Mouse (Mus musculus) bone marrow, adult 2 months (tissue): ENCODE measurements around the gene Adamts12. TPM values are rescaled to one million over a fixed set of nuclear protein-coding genes. Genes with fewer than 3 reads are reported as not detected.

Experiments used
- H3K27ac ChIP-seq: fragments of 200-500 bp; 2 replicates; pipeline ENCODE4 v1.5.1; 2012; ENCODE audit warnings: low read depth, mild to moderate bottlenecking, control low read depth, inconsistent platforms, low read length; ENCODE audit not compliant: control insufficient read depth, poor library complexity, insufficient read depth
- H3K4me1 ChIP-seq: fragments of 200-500 bp; 2 replicates; pipeline ENCODE4 v1.6.1; 2011; ENCODE audit warnings: low read length; ENCODE audit not compliant: control insufficient read depth, insufficient read depth
- H3K4me3 ChIP-seq: fragments of 200-500 bp; replicated peaks from 2 replicates; pipeline ENCODE3; 2011; ENCODE audit warnings: mild to moderate bottlenecking, low read depth, low read length, control low read depth; ENCODE audit not compliant: control insufficient read depth
- CTCF ChIP-seq: fragments of 200-500 bp; IDR thresholded peaks from 2 replicates; pipeline ENCODE4 v1.5.1; 2011; ENCODE audit warnings: low read length, control low read depth; ENCODE audit not compliant: control insufficient read depth, insufficient read depth
- POLR2A ChIP-seq: fragments of 200-500 bp; IDR thresholded peaks from 2 replicates; pipeline ENCODE4 v1.6.1; 2011; ENCODE audit warnings: low read depth, mild to moderate bottlenecking, control low read depth, low read length, borderline replicate concordance; ENCODE audit not compliant: control insufficient read depth
- WGBS: fragments of 180-500 bp; shearing (Covaris S2); methylation state at CpG from one replicate; pipeline ENCODE4 v1.1.7; 2018; 5-methylcytosine and 5-hydroxymethylcytosine counted together
- polyA plus RNA-seq: library from polyadenylated mRNA; stranded (reverse); fragments of >200 nt; gene quantifications from 2 replicates; pipeline ENCODE4 v1.2.4, GENCODE M21; 2011; ENCODE audit warnings: low replicate concordance; ENCODE audit not compliant: missing spikeins, insufficient read depth, insufficient read length

Gene Adamts12
- polyA plus RNA-seq, 1 experiment, result not detected

GRCm38 (mm10) chr15:11396421-11396820 lies 331.8 kb downstream of the Adamts12 start:
- Histone ChIP-seq H3K4me3 (no peak overlapping the region), H3K4me1 (no peaks in the 10 kb centered on the region; the same call in 1 of the 2 replicates), H3K27ac (no peak overlapping the region)
- TF ChIP-seq POLR2A (no peak), CTCF (no peak)
- WGBS, result 81% methylated on average over 6 of the region's 6 CpGs

Other genes with a start within 250 kb of the Adamts12 start
- 0.65 TPM in 1 of 2 replicates, not detected in the other for gene C1qtnf3, start 112.5 kb upstream of the Adamts12 start, polyA plus RNA-seq
- 0.88 and 2.1 TPM in 2 replicates for gene Amacr, start 83.0 kb upstream of the Adamts12 start, polyA plus RNA-seq
- gene Slc45a2, start 64.1 kb upstream of the Adamts12 start, polyA plus RNA-seq, result not detected in 2 replicates
- not detected in 2 replicates for gene Rxfp3, start 26.8 kb upstream of the Adamts12 start, polyA plus RNA-seq